24 mouse cellular contexts compared by ENCODE assay signal in the genomic region with DNA sequence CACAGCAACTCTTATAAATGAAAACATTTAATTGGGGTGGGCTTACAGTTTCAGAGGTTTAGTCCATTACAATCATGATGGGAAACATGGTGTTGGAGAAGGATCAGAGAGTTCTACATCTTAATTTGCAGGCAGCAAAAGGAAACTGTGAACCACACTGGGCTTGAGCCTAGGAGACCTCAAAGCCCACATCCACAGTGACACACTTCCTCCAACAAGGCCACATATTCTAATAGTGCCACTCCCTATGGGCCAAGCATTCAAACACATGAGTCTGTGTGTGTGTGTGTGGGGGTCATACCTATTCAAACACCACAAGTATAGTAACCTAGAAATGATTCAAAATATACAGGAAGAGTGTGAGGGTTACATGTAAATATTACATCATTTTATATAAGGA. TPM values are rescaled to one million over a fixed set of nuclear protein-coding genes. Genes with fewer than 3 reads are reported as not detected.
DNase-seq lines count a peak whose midpoint lies in the region; ATAC-seq lines count a peak whose summit lies in the region.
"Had no signal": no experiment of that assay in that cellular context is flagged by ENCODE, and none has a peak within 500 bp of the region (broad histone marks: within the 10 kb centered on the region; RNA-seq: fewer than 3 reads in every experiment).

No protein-coding gene starts in this region.

- ATAC-seq in common myeloid progenitor, adult 5-6 weeks (replicated peaks; ENCODE audit: low read depth, poor library complexity, severe bottlenecking) = peak; percentile 80
- no peak for ATAC-seq in hindbrain, embryonic 14.5 days (ENCODE audit: low FRiP score)
- ATAC-seq: CD4-positive, CD25-positive, alpha-beta regulatory T cell, adult 4 months; forebrain, embryonic 15.5 days; hindbrain, embryonic 16.5 days had no signal

- H3K9me3 ChIP-seq in hindbrain, embryonic 14.5 days (ENCODE audit: control insufficient read depth, low read length) = no peaks in the 10 kb centered on the region
- H3K9me3 ChIP-seq: embryonic facial prominence, embryonic 15.5 days; forebrain, embryonic 15.5 days; heart, embryonic 12.5 days had no signal

- peak; percentile 92 for DNase-seq in 416B (ENCODE audit: low read depth)
- DNase-seq in natural killer cell, adult 2 months (ENCODE audit: low spot score in 2 of 2) = peak; percentile 26 to 59
- DNase-seq in thymus, postnatal 10 days (ENCODE audit: low spot score in 2 of 2) = no peak
- no peak for DNase-seq in hindbrain, embryonic 14.5 days (ENCODE audit: low spot score)
- DNase-seq: adrenal gland, postnatal 10 days; cerebellum, adult 11-12 months; cerebellum, adult 9-11 months; cerebellum, postnatal 36 days; embryo, embryonic 11 days; gastrocnemius, postnatal 36 days; heart, adult 2 months had no signal

- H3K27ac ChIP-seq in macrophage = peak overlapping the region; percentile 21
- no peak overlapping the region for H3K27ac ChIP-seq in hindbrain, embryonic 14.5 days
- H3K27ac ChIP-seq: embryonic facial prominence, embryonic 15.5 days; forebrain, embryonic 15.5 days; heart, adult 2 months had no signal

- H3K27me3 ChIP-seq in hindbrain, embryonic 14.5 days (ENCODE audit: control insufficient read depth, insufficient read depth, low read length) = no peaks in the 10 kb centered on the region
- H3K27me3 ChIP-seq: embryonic facial prominence, embryonic 15.5 days; forebrain, embryonic 15.5 days; heart, embryonic 12.5 days had no signal

- H3K4me3 ChIP-seq in macrophage (ENCODE audit: inconsistent target) = no peak overlapping the region
- no peak overlapping the region for H3K4me3 ChIP-seq in hindbrain, embryonic 14.5 days (replicated peaks; ENCODE audit: low read length)
- H3K4me3 ChIP-seq: embryonic facial prominence, embryonic 15.5 days; erythroblast, embryonic 14.5 days; forebrain, embryonic 15.5 days; heart, adult 2 months; heart, embryonic 12.5 days had no signal

- H3K4me1 ChIP-seq in hindbrain, embryonic 14.5 days (replicated peaks; ENCODE audit: control insufficient read depth, insufficient read depth, low read length) = peaks cover 7% of the 10 kb centered on the region; the same call in 1 of the 2 replicates

- no peak overlapping the region for H3K9ac ChIP-seq in hindbrain, embryonic 14.5 days
- H3K9ac ChIP-seq: embryonic facial prominence, embryonic 15.5 days; forebrain, embryonic 15.5 days; heart, embryonic 12.5 days had no signal

- no peaks in the 10 kb centered on the region for H3K36me3 ChIP-seq in macrophage (ENCODE audit: inconsistent target)
- H3K36me3 ChIP-seq in hindbrain, embryonic 14.5 days (replicated peaks; ENCODE audit: control insufficient read depth, insufficient read depth) = no peaks in the 10 kb centered on the region
- H3K36me3 ChIP-seq: embryonic facial prominence, embryonic 15.5 days; forebrain, embryonic 15.5 days; G1E; heart, embryonic 12.5 days had no signal

- H3K79me2 ChIP-seq in macrophage (ENCODE audit: inconsistent target) = no peaks in the 10 kb centered on the region

- H3K4me2 ChIP-seq in hindbrain, embryonic 14.5 days (replicated peaks) = no peak overlapping the region
- H3K4me2 ChIP-seq: embryonic facial prominence, embryonic 15.5 days; forebrain, embryonic 15.5 days; heart, embryonic 12.5 days had no signal

RNA-seq across cellular contexts. Expression of gene Gpsm2, which starts 5.2 kb away (rescaled TPM):
- total RNA-seq in common myeloid progenitor, adult 5-6 weeks (2017) = 25.1 and 26.1 TPM in 2 replicates
- 10 to 100 TPM in 12 of 26 experiments, 1 to 10 TPM in 12, under 1 TPM in 2; 0.56 to 30.2 (median 8.8) TPM for total RNA-seq in macrophage (2018; cell fraction: chromatin; rRNA removed)
- 10 to 100 TPM in 16 of 26 experiments, 1 to 10 TPM in 10; 4.5 to 24.4 (median 12.2) TPM for total RNA-seq in macrophage (2018; cell fraction: cytosol; rRNA removed)
- 10 to 100 TPM in 12 of 26 experiments, 1 to 10 TPM in 14; 1.8 to 42.8 (median 9.8) TPM for total RNA-seq in macrophage (2018; cell fraction: nucleus; rRNA removed)
- 10.8 to 12.0 TPM (median 11.9 TPM) in 3 replicates for polyA plus RNA-seq in macrophage (2018)
- polyA plus RNA-seq in hindbrain, embryonic 14.5 days (2014; fragmentation: Nextera tagmentation; extraction: Ambion mirVana) = 22.7 and 24.2 TPM in 2 replicates

RNA-seq across cellular contexts. Expression of gene Aknad1, which starts 12.1 kb away (rescaled TPM):
- not detected in 2 replicates for total RNA-seq in common myeloid progenitor, adult 5-6 weeks (2017)
- not detected for total RNA-seq in macrophage (2018; cell fraction: chromatin; rRNA removed)
- not detected for total RNA-seq in macrophage (2018; cell fraction: cytosol; rRNA removed)
- total RNA-seq in macrophage (2018; cell fraction: nucleus; rRNA removed) = not detected
- polyA plus RNA-seq in macrophage (2018) = not detected in 3 replicates
- polyA plus RNA-seq in hindbrain, embryonic 14.5 days (2014; fragmentation: Nextera tagmentation; extraction: Ambion mirVana) = not detected in 2 replicates
- total RNA-seq: heart, postnatal 25 days had no signal
- polyA plus RNA-seq: CD4-positive, CD25-positive, alpha-beta regulatory T cell, adult 4 months; forebrain, embryonic 11.5 days; forebrain, embryonic 15.5 days; G1E; heart, embryonic 12.5 days; heart, embryonic 16.5 days; hindbrain, embryonic 11.5 days; hindbrain, embryonic 16.5 days had no signal

Comparison
In these comparisons a context has a peak if more than half of its experiments do, and no peak if none do; other contexts are left out.
1. DNase-seq: peak in 416B (single experiment) and natural killer cell, adult 2 months (2 of 2); none in thymus, postnatal 10 days (0 of 2) and hindbrain, embryonic 14.5 days (single experiment).